Mouse (Mus musculus) testis, postnatal 10 days (tissue): ENCODE results near the gene Galnt7.

Experiments used
- DNase-seq: peaks from one replicate; pipeline ENCODE4 v3.0.0; 2021; ENCODE audit warnings: low spot score

The Galnt7 gene

DNA sequence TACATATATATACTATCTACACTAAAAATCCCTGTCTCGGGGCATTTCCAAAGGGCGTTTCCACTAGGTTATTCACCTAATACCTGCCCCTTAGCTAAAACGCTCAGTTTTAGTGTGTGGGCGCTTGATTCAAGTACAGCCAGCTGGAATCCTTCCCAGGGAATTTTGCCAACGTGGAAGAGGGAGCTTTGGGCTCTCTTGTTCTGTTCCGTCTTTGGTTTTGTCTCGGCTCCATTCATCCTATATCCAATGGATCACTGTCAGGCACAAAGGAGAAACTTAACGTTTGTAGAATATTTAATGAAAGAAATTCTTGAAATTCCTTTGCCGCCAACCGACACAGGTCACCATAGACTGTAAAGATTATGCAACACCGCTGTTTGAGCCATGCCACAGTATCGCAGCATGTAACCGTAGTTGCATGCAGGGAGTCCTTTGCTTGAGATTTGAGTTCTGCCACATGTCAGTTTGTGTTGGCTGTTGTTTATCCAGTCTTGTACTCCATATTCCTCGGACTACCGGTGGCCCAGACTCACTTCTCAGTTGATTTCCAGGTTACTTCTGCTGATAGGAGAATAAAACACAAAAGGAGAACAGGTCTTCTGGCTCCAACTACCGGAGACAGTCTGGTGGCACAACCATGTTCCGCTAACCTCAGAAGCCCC is 153.9 kb downstream of the Galnt7 start:
- DNase-seq: peak; percentile 52

- no peak for DNase-seq
These were observed 154.4 kb downstream of the Galnt7 start for GRCm38 (mm10) chr8:57498494-57498846.

- DNase-seq: no peak
These were observed 161.0 kb downstream of the Galnt7 start for GRCm38 (mm10) chr8:57491873-57492272.

GRCm38 (mm10) chr8:57489896-57490295 is 162.9 kb downstream of the Galnt7 start:
- no peak for DNase-seq

GRCm38 (mm10) chr8:57489366-57489765 is 163.5 kb downstream of the Galnt7 start:
- DNase-seq: no peak

DNA sequence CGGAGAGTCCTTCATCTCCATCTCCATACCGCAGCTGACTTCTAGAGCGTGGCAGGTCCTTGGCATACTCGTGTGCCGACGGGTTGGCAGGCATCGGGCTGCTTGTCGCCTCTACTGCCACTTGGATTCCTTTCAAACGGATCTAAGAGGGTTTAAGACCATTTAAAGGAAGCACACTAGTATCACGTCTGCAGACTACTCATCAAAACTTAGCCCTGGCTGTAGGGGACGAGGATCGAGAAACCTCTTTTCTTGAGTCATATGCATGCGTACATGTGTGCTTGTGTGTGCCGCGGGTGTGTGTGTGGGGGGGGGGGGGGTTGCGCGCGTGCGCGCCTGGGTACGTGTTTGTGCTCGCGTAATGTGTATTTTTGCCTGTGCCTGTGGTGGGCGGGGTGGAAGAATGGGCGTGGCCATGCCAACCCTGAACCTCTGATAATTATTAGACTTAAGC is 164.5 kb downstream of the Galnt7 start:
- peak; percentile 58 for DNase-seq

DNA sequence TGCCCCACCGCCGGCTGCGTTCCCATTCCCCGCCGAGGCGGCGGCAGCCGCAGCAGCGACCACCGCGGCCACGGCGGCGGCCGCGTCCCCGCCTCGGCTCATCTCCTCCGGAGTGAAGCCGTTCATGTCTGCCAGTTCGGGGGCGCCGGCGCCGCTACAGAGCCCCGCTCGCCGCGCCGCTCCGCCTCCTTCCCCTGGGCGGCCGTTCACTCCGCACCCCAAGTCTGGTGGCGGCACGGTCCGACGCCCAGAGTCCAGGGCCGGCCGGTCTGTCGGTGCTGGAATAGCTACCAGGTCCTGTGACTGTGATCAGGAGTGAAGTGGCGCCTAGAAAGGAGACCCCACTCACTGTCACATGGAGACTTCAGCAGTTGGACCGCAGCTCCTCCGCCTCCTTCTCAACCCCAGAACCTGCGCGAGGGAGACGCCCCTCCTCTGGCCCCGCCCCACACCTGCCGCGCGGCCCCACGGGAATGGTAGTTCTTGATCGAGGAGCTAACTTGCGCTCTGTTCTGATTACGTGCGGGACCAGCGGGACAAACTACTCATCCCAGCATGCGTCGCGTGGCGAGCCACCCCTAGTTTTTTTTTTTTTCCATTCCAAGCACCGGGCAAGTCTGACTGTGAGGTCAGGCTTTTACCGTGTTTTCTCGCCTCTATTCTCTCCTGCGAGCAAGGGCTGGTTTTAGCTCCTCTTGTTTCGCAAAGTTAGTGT is 165.2 kb downstream of the Galnt7 start, which contains the start of gene Sap30:
Gene Sap30, minus strand, starts transcription at position 420 of the 715 bp plus-strand sequence.
- peak; percentile 97 for DNase-seq

DNA sequence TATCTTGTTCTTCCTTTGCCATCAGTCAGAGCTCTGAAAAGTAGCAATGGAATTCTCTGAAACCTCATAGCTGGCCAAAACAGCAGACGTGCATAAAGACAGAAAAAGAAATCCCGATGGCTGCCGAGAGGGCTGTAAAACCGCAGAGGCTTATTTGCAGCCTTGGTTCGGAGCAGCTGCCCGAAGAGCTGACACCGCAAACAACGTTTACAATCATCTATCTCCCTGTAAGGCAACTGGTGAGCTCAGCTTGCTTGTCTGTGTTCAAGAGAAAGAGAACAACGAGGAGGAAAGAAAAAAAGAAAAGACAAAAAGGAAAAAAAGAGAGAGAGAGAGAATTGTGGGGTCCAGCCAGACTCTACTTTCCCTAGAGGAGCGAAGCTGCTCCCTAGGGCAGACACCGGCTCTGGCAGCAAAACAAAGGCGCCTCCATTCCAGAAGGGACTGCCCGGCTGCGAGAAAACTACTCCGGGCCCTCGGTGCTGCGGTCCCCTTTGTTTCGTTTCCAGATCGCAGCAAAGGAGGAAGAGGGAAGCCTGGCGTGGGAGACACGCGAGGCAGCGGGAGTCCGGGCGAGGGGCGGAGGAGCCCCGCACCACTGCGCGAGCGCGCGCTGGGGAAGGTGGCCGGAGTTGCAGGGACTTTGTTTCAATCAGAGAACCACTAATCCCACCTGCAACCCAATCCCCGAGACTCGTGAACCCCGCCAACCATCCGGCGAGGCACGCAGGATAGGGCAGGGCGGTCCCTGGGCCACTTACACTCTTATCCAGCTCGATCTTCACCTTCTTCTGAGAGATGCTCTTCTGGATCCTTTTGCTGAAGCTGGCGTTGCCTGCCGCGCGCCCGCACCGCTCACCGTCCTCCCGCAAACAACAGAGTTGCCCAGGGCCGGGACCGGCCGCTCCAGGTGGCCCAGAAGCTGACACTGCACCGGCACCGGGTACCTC is 166.1 kb downstream of the Galnt7 start:
- DNase-seq: peak; percentile 54

GRCm38 (mm10) chr8:57480606-57481005 is 172.2 kb downstream of the Galnt7 start:
- DNase-seq: no peak

DNA sequence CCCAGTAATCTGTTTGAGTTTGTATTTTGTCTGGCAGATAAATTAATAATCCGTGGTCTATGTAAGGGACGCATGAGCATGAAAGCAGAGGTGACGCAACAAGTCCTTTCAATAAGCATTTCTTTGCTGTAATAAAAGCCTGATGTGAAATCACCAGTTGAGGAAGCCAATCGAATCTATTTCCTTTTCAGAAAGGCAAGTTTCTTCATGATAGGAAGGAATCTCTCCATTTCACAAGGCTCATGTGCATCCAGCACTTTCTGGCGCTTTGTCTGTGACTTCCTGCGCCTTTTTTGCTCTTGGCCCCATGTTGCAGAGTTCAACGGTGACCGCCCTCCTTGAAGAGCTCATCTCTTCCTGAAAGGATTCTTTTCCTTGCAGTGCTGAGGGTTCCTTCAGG is 173.1 kb downstream of the Galnt7 start:
- no peak for DNase-seq

- DNase-seq: no peak
These were observed 174.4 kb downstream of the Galnt7 start for GRCm38 (mm10) chr8:57478406-57478805.
